Mouse (Mus musculus) liver, embryonic 14.5 days (tissue): ENCODE measurements around the gene Rrad.

Experiments used
- CTCF ChIP-seq: IDR thresholded peaks from 2 replicates; pipeline ENCODE4 v1.5.1; 2016; ENCODE audit warnings: antibody characterized with exemption, low read depth, control low read depth
- EP300 ChIP-seq: IDR thresholded peaks from 2 replicates; pipeline ENCODE4 v1.6.1; 2016; ENCODE audit warnings: antibody characterized with exemption, low read depth

- TF ChIP-seq CTCF = no peak
- no peak for TF ChIP-seq EP300
These were observed 21.9 kb downstream of the Rrad start for GRCm38 (mm10) chr8:104609222-104609621.
